Mouse (Mus musculus) midbrain, embryonic 14.5 days (tissue): Measurements from ENCODE around the gene Mt2. TPM values are rescaled to one million over a fixed set of nuclear protein-coding genes. Genes with fewer than 3 reads are reported as not detected.
A peak's percentile ranks its signal among the peaks of the same experiment; 100 is the strongest.

Source experiments
- ATAC-seq: fragments of 200-750 bp; cut with Nextera tagmentation; 2 replicates; pipeline ENCODE4 v1.8.0; 2017; ENCODE audit warnings: moderate number of reproducible peaks, moderate library complexity; ENCODE audit not compliant: low FRiP score, low TSS enrichment
- DNase-seq: peaks from one replicate; pipeline ENCODE4 v3.0.0-alpha.2; 2015
- H3K27ac ChIP-seq: fragments of 300-500 bp; sonication (generic); replicated peaks from 2 replicates; pipeline ENCODE4 v1.5.1; 2014; ENCODE audit warnings: mild to moderate bottlenecking, low read depth, low read length, moderate library complexity
- H3K27me3 ChIP-seq: fragments of 300-500 bp; sonication (generic); 2 replicates; pipeline ENCODE4 v1.6.1; 2014; ENCODE audit warnings: low read length, control low read depth, mixed read lengths; ENCODE audit not compliant: control insufficient read depth, insufficient read depth
- H3K36me3 ChIP-seq: fragments of 300-500 bp; sonication (generic); 2 replicates; pipeline ENCODE4 v1.6.1; 2014; ENCODE audit warnings: low read length, control low read depth; ENCODE audit not compliant: control insufficient read depth, insufficient read depth
- H3K4me1 ChIP-seq: fragments of 300-500 bp; sonication (generic); 2 replicates; pipeline ENCODE4 v1.6.1; 2014; ENCODE audit warnings: mild to moderate bottlenecking, antibody characterized with exemption, low read length, control low read depth; ENCODE audit not compliant: control insufficient read depth, insufficient read depth
- H3K4me2 ChIP-seq: fragments of 300-500 bp; sonication (generic); 2 replicates; pipeline ENCODE4 v1.6.1; 2014; ENCODE audit warnings: mild to moderate bottlenecking, low read length, moderate library complexity
- H3K4me3 ChIP-seq: fragments of 300-500 bp; sonication (generic); replicated peaks from 2 replicates; pipeline ENCODE4 v1.5.1; 2014; ENCODE audit warnings: low read depth, low read length
- H3K9ac ChIP-seq: fragments of 300-500 bp; sonication (generic); replicated peaks from 2 replicates; pipeline ENCODE4 v1.6.1; 2014; ENCODE audit warnings: mild to moderate bottlenecking, low read length, moderate library complexity
- H3K9me3 ChIP-seq: fragments of 300-500 bp; sonication (generic); 2 replicates; pipeline ENCODE4 v1.6.1; 2016; ENCODE audit warnings: low read length, control low read depth, mixed read lengths; ENCODE audit not compliant: control insufficient read depth
- WGBS: fragments of 180-500 bp; shearing (Covaris S2); extraction: QIAGEN DNeasy Blood & Tissue Kit; methylation state at CpG from one replicate; pipeline ENCODE4 v1.1.7; 2014; 5-methylcytosine and 5-hydroxymethylcytosine counted together
- polyA plus RNA-seq: library from polyadenylated mRNA; unstranded; fragments of >200 nt; fragmentation: Nextera tagmentation; extraction: Ambion mirVana; gene quantifications from 2 replicates; pipeline ENCODE4 v1.2.1, GENCODE M21; 2014

Mt2 gene
- polyA plus RNA-seq, 1 experiment from 2014 or later: 9.3 TPM

- H3K27me3 ChIP-seq: peaks cover 84% of the 10 kb centered on the region
Measured at GRCm38 (mm10) chr8:94177716-94178390, 5.4 kb downstream of the Mt2 start.

GRCm38 (mm10) chr8:94178857-94179712 lies 6.6 kb downstream of the Mt2 start, which contains the start of gene Mt1:
Gene Mt1, plus strand, starts transcription at chr8:94179082.
- H3K4me2 ChIP-seq: peak within 1 kb of the TSS; percentile 66
- H3K9me3 ChIP-seq: no peaks in the 10 kb centered on the region
- no peak; the same call in 1 of the 2 replicates for ATAC-seq
- peak within 1 kb of the TSS; percentile 34 for H3K4me3 ChIP-seq
- H3K36me3 ChIP-seq: no peaks in the 10 kb centered on the region
- H3K27ac ChIP-seq: no peak within 1 kb of the TSS
- peaks cover 14% of the 10 kb centered on the region for H3K4me1 ChIP-seq
- H3K9ac ChIP-seq: peak within 1 kb of the TSS; percentile 21; the same call in 1 of the 2 replicates
- WGBS: under 1% methylated on average over 50 of the region's 50 CpGs
- H3K27me3 ChIP-seq: peaks cover 83% of the 10 kb centered on the region
- peak; percentile 80 for DNase-seq

More at GRCm38 (mm10) chr8:94177716-94178390, 5.4 kb downstream of the Mt2 start:
- 64% methylated on average over 7 of the region's 7 CpGs for WGBS
- H3K4me1 ChIP-seq: peaks cover 15% of the 10 kb centered on the region
- no peaks in the 10 kb centered on the region for H3K9me3 ChIP-seq
- DNase-seq (no peak), ATAC-seq (no peak)
- H3K9ac ChIP-seq: no peak overlapping the region
- H3K36me3 ChIP-seq: no peaks in the 10 kb centered on the region
- H3K27ac ChIP-seq: no peak overlapping the region
- no peak overlapping the region for H3K4me3 ChIP-seq
- no peak overlapping the region for H3K4me2 ChIP-seq

GRCm38 (mm10) chr8:94179713-94180560 lies 7.5 kb downstream of the Mt2 start:
- no peak for ATAC-seq
- Histone ChIP-seq H3K9me3 (no peaks in the 10 kb centered on the region), H3K27me3 (peaks cover 82% of the 10 kb centered on the region), H3K36me3 (no peaks in the 10 kb centered on the region), H3K4me1 (peaks cover 14% of the 10 kb centered on the region), H3K27ac (no peak overlapping the region), H3K4me3 (peak overlapping the region; percentile 34; the same call in 1 of the 2 replicates), H3K9ac (no peak overlapping the region), H3K4me2 (peak overlapping the region; percentile 66)
- 2% methylated on average over 25 of the region's 25 CpGs for WGBS
- DNase-seq: peak; percentile 43

- H3K4me2 ChIP-seq: no peak overlapping the region
- H3K36me3 ChIP-seq: no peaks in the 10 kb centered on the region
- H3K4me1 ChIP-seq: peaks cover 14% of the 10 kb centered on the region
- no peak overlapping the region for H3K9ac ChIP-seq
- H3K27ac ChIP-seq: no peak overlapping the region
- no peak for DNase-seq
- ATAC-seq: no peak
- H3K27me3 ChIP-seq: peaks cover 82% of the 10 kb centered on the region
- WGBS: 85% methylated on average over 1 of the region's 1 CpGs
- H3K9me3 ChIP-seq: no peaks in the 10 kb centered on the region
- no peak overlapping the region for H3K4me3 ChIP-seq
Measured at GRCm38 (mm10) chr8:94180561-94180908, 8.1 kb downstream of the Mt2 start.

- WGBS: 72% methylated on average over 13 of the region's 13 CpGs
- H3K9me3 ChIP-seq: no peaks in the 10 kb centered on the region
- ATAC-seq: no peak
- DNase-seq: no peak
- no peak overlapping the region for H3K4me2 ChIP-seq
- H3K27me3 ChIP-seq: peaks cover 83% of the 10 kb centered on the region
- H3K9ac ChIP-seq: no peak overlapping the region
- H3K36me3 ChIP-seq: no peaks in the 10 kb centered on the region
- peaks cover 14% of the 10 kb centered on the region for H3K4me1 ChIP-seq
- no peak overlapping the region for H3K4me3 ChIP-seq
- no peak overlapping the region for H3K27ac ChIP-seq
Measured at GRCm38 (mm10) chr8:94182055-94182929, 9.8 kb downstream of the Mt2 start.

- no peaks in the 10 kb centered on the region for H3K9me3 ChIP-seq
- DNase-seq: peak; percentile 77
- H3K36me3 ChIP-seq: no peaks in the 10 kb centered on the region
- no peak overlapping the region for H3K27ac ChIP-seq
- peaks cover 14% of the 10 kb centered on the region for H3K4me1 ChIP-seq
- peaks cover 79% of the 10 kb centered on the region for H3K27me3 ChIP-seq
- peak overlapping the region; percentile 3; the same call in 1 of the 2 replicates for H3K4me3 ChIP-seq
- peak; percentile 31; the same call in 1 of the 2 replicates for ATAC-seq
- H3K4me2 ChIP-seq: peak overlapping the region; percentile 41
- no peak overlapping the region for H3K9ac ChIP-seq
- WGBS: under 1% methylated on average over 16 of the region's 16 CpGs
Measured at GRCm38 (mm10) chr8:94183117-94183516, 10.7 kb downstream of the Mt2 start.

- no peak overlapping the region for H3K27ac ChIP-seq
- H3K4me1 ChIP-seq: peaks cover 8% of the 10 kb centered on the region
- ATAC-seq (no peak), DNase-seq (no peak)
- no peak overlapping the region for H3K4me3 ChIP-seq
- peaks cover 66% of the 10 kb centered on the region for H3K27me3 ChIP-seq
- no peaks in the 10 kb centered on the region for H3K9me3 ChIP-seq
- 25% methylated on average over 12 of the region's 12 CpGs for WGBS
- no peak overlapping the region for H3K4me2 ChIP-seq
- H3K9ac ChIP-seq: no peak overlapping the region
- H3K36me3 ChIP-seq: no peaks in the 10 kb centered on the region
Measured at GRCm38 (mm10) chr8:94184357-94184843, 11.9 kb downstream of the Mt2 start.
